Mouse (Mus musculus): Measurements from ENCODE around the gene Tmem104.

DNA sequence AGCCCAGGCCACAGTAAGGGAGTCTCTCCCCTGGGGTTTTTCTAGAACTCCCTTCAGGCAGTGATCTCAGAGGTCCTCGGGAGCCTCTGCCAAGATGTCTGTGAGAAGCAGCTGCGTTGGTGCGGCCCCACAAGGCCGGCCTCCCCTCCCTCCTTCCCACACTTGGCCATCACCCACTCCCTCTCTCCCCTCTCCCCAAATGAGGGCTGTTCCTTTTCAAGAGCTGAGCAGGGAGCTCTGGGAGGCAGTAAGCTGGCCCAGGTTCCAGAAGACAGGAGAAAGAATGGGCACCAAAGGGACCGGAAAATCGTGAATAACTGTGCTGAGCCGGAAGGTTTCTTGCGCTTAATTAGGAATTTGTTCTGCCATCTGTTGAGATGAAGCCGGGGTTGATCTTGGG is 44.6 kb downstream of the Tmem104 start:
- TF ChIP-seq CTCF (IDR thresholded peaks at IDR 0.05; ENCODE audit: borderline replicate concordance, control insufficient read depth, extremely low read depth, insufficient read depth, low read length, poor library complexity) (no peak), POLR2A (IDR thresholded peaks at IDR 0.05; ENCODE audit: control insufficient read depth, extremely low read depth, insufficient read depth, low read length, poor library complexity) (no peak)

All from thymus, adult 2 months (tissue).